Mouse (Mus musculus): ENCODE measurements at regions not wholly inside any gene's neighbourhood (a gene's known extent, or its start where the extent isn't known, plus 50 kb on each side); places are given as distances from the start of the nearest gene placed in this dataset.

- TF ChIP-seq CTCF (IDR thresholded peaks at IDR 0.05; ENCODE audit: borderline replicate concordance, insufficient read depth, low read depth, low read length): no peak
- no peak for TF ChIP-seq POLR2A (IDR thresholded peaks at IDR 0.05; ENCODE audit: borderline replicate concordance, insufficient read depth, low read length)
Measured at GRCm38 (mm10) chr3:120441127-120441526, 656.9 kb upstream of the Ptbp2 start.
